In the genomic region with DNA sequence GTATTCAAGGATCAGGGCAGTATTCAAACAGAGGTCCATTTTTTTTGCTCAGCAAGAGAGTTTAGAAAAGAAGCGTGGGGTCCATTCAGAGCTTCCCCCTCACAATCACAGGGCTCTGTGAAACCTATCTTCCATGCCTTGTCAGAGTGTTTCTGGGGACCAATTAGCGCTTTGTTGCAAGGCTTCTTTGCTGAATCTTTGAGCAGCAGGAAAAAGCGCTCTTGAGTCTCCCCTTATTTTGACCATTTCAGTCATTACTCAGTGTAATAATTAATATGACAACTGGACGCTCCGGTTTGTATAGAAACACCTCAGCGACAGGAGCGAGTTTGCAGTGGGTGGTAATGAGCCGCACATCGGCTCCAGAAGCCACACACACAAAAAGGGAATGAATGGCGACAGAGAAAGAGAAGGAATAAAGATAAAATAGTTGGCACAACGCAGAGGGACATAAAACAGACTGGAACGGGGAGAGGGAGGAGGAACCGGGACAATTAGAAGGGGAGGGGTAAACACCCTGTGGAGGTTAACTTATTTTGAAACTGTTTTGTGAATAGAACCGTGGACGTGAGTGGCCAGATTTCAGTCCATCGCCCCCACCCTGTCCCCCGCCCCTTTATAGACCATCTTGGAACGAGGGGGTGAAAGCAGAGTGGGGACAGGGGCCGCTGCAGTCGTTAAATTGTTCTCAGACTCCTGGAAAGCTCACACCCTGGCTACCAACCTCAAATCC, we compare ENCODE assay signal across 16 mouse cellular contexts. TPM values are rescaled to one million over a fixed set of nuclear protein-coding genes. Genes with fewer than 3 reads are reported as not detected.
DNase-seq lines count a peak whose midpoint lies in the region; ATAC-seq and TF ChIP-seq lines count a peak whose summit lies in the region.
"Had no signal": no experiment of that assay in that cellular context is flagged by ENCODE, and none has a peak within 500 bp of the region (broad histone marks: within the 10 kb centered on the region; RNA-seq: fewer than 3 reads in every experiment).

No protein-coding gene starts in this region.

- peaks cover 7% of the 10 kb centered on the region; the same call in 1 of the 2 replicates for H3K9me3 ChIP-seq in forebrain, embryonic 10.5 days
- H3K9me3 ChIP-seq in hindbrain, embryonic 14.5 days (ENCODE audit: control insufficient read depth, low read length) = peaks cover 5% of the 10 kb centered on the region; the same call in 1 of the 2 replicates
- H3K9me3 ChIP-seq in midbrain, postnatal 0 days (ENCODE audit: low read length) = no peaks in the 10 kb centered on the region

- DNase-seq in embryo, embryonic 10.5 days (ENCODE audit: low spot score) = peak; percentile 56
- peak; percentile 34 for DNase-seq in forebrain, embryonic 10.5 days (ENCODE audit: extremely low spot score, low spot score)
- DNase-seq in hindbrain, embryonic 14.5 days (ENCODE audit: low spot score) = no peak
- no peak for DNase-seq in midbrain, postnatal 0 days (ENCODE audit: low spot score)
- DNase-seq in spleen, adult 12 weeks (ENCODE audit: low spot score) = no peak
- DNase-seq in adrenal gland, adult 18-20 months (ENCODE audit: low spot score in 2 of 2) = no peak
- no peak for DNase-seq in left cerebral cortex, adult 9 months (ENCODE audit: low spot score in 2 of 2)
- no peak for DNase-seq in heart, postnatal 25 days (ENCODE audit: low spot score)
- DNase-seq: cerebellum, postnatal 36 days; heart, postnatal 36 days; kidney, adult 8-10 months; lung, adult 2 months; thymus, postnatal 14 days had no signal

- H3K9ac ChIP-seq in hindbrain, embryonic 14.5 days = no peak overlapping the region
- no peak overlapping the region for H3K9ac ChIP-seq in midbrain, postnatal 0 days (replicated peaks; ENCODE audit: low read length, poor library complexity, severe bottlenecking)

- peak overlapping the region; percentile 43 for H3K4me3 ChIP-seq in forebrain, embryonic 10.5 days
- peak overlapping the region; percentile 13 for H3K4me3 ChIP-seq in hindbrain, embryonic 14.5 days (replicated peaks; ENCODE audit: low read length)
- H3K4me3 ChIP-seq in midbrain, postnatal 0 days (ENCODE audit: low read depth, low read length) = no peak overlapping the region
- H3K4me3 ChIP-seq: megakaryocyte, embryonic 14.5 days had no signal

- H3K4me1 ChIP-seq in forebrain, embryonic 10.5 days = peaks cover 41% of the 10 kb centered on the region
- no peaks in the 10 kb centered on the region; the same call in 1 of the 2 replicates for H3K4me1 ChIP-seq in hindbrain, embryonic 14.5 days (replicated peaks; ENCODE audit: control insufficient read depth, insufficient read depth, low read length)
- 0 out of 2 replicates have a peak, but pooled peaks cover 2% of the 10 kb centered on the region for H3K4me1 ChIP-seq in midbrain, postnatal 0 days (ENCODE audit: insufficient read depth, low read length)

- ATAC-seq in hindbrain, embryonic 14.5 days (ENCODE audit: low FRiP score) = peak; percentile 73
- ATAC-seq in midbrain, postnatal 0 days (ENCODE audit: low FRiP score) = peak; percentile 15; the same call in 1 of the 2 replicates

- TF ChIP-seq CTCF in midbrain, postnatal 0 days (IDR thresholded peaks at IDR 0.05) = no peak

- H3K27ac ChIP-seq in forebrain, embryonic 10.5 days = peak overlapping the region; percentile 76
- H3K27ac ChIP-seq in hindbrain, embryonic 14.5 days = no peak overlapping the region
- H3K27ac ChIP-seq in midbrain, postnatal 0 days (ENCODE audit: low read depth, low read length) = no peak overlapping the region

- no peaks in the 10 kb centered on the region for H3K36me3 ChIP-seq in forebrain, embryonic 10.5 days (replicated peaks)
- no peaks in the 10 kb centered on the region for H3K36me3 ChIP-seq in hindbrain, embryonic 14.5 days (replicated peaks; ENCODE audit: control insufficient read depth, insufficient read depth)
- H3K36me3 ChIP-seq in midbrain, postnatal 0 days (ENCODE audit: insufficient read depth, low read length) = no peaks in the 10 kb centered on the region

- peak overlapping the region; percentile 43 for H3K4me2 ChIP-seq in hindbrain, embryonic 14.5 days (replicated peaks)
- H3K4me2 ChIP-seq in midbrain, postnatal 0 days (ENCODE audit: low read depth, low read length, poor library complexity, severe bottlenecking) = peak overlapping the region; percentile 41

- peaks cover 98% of the 10 kb centered on the region for H3K27me3 ChIP-seq in forebrain, embryonic 10.5 days (ENCODE audit: poor library complexity, severe bottlenecking)
- peaks cover 20% of the 10 kb centered on the region for H3K27me3 ChIP-seq in hindbrain, embryonic 14.5 days (ENCODE audit: control insufficient read depth, insufficient read depth, low read length)
- H3K27me3 ChIP-seq in midbrain, postnatal 0 days (ENCODE audit: insufficient read depth, low read length) = 0 out of 2 replicates have a peak, but pooled peaks cover 3% of the 10 kb centered on the region

- WGBS in forebrain, embryonic 10.5 days = 6% methylated on average over 20 of the region's 20 CpGs
- 5% methylated on average over 20 of the region's 20 CpGs for WGBS in hindbrain, embryonic 14.5 days
- WGBS in midbrain, postnatal 0 days = 5% methylated on average over 20 of the region's 20 CpGs

- intact Hi-C loops in heart, postnatal 25 days (cut with DNase I) = no loop called here

RNA-seq across cellular contexts. Expression of a gene that starts 7.6 kb away (rescaled TPM):
- polyA plus RNA-seq in forebrain, embryonic 10.5 days (2016; fragmentation: Nextera tagmentation; extraction: Ambion mirVana) = 15.6 and 17.3 TPM in 2 replicates
- 9.3 and 13.5 TPM in 2 replicates for polyA plus RNA-seq in hindbrain, embryonic 14.5 days (2014; fragmentation: Nextera tagmentation; extraction: Ambion mirVana)
- 9.2 and 16.3 TPM in 2 replicates for total RNA-seq in midbrain, postnatal 0 days (2014; rRNA removed)
- 2.5 and 2.8 TPM in 2 replicates for polyA plus RNA-seq in midbrain, postnatal 0 days (2015; fragmentation: Nextera tagmentation; extraction: Ambion mirVana)
- 1 to 10 TPM; 1.3 to 1.6 TPM for total RNA-seq in adrenal gland, adult 18-20 months (2021)
- not detected for total RNA-seq in heart, postnatal 25 days (2021)
- total RNA-seq: heart, postnatal 36 days had no signal

RNA-seq across cellular contexts. Expression of a gene that starts 20.5 kb away (rescaled TPM):
- not detected in 2 replicates for polyA plus RNA-seq in forebrain, embryonic 10.5 days (2016; fragmentation: Nextera tagmentation; extraction: Ambion mirVana)
- polyA plus RNA-seq in hindbrain, embryonic 14.5 days (2014; fragmentation: Nextera tagmentation; extraction: Ambion mirVana) = 0.12 and 0.29 TPM in 2 replicates
- total RNA-seq in midbrain, postnatal 0 days (2014; rRNA removed) = not detected in 2 replicates
- 0.09 and 0.18 TPM in 2 replicates for polyA plus RNA-seq in midbrain, postnatal 0 days (2015; fragmentation: Nextera tagmentation; extraction: Ambion mirVana)
- total RNA-seq in adrenal gland, adult 18-20 months (2021) = under 1 TPM in 1 of 2 experiments, not detected in 1; 0.96 TPM
- 1 to 10 TPM; 1.5 to 1.8 TPM for total RNA-seq in heart, postnatal 25 days (2021)
- total RNA-seq: layer of hippocampus, postnatal 14 days had no signal
- polyA plus RNA-seq: limb, embryonic 11.5 days had no signal

Comparison
In these comparisons a context has a peak if more than half of its experiments do, and no peak if none do; other contexts are left out.
1. DNase-seq: peak in embryo, embryonic 10.5 days (single experiment) and forebrain, embryonic 10.5 days (single experiment); none in hindbrain, embryonic 14.5 days (single experiment), midbrain, postnatal 0 days (single experiment), spleen, adult 12 weeks (single experiment), adrenal gland, adult 18-20 months (0 of 2), left cerebral cortex, adult 9 months (0 of 2) and heart, postnatal 25 days (single experiment).